Mouse (Mus musculus) hindbrain, embryonic 16.5 days (tissue): Measurements from ENCODE around the gene Aldh1a1. TPM values are rescaled to one million over a fixed set of nuclear protein-coding genes. Genes with fewer than 3 reads are reported as not detected.

Experiments
- ATAC-seq: fragments of 200-750 bp; cut with Nextera tagmentation; 2 replicates; pipeline ENCODE4 v1.8.0; 2017; ENCODE audit warnings: moderate TSS enrichment, moderate library complexity
- H3K27ac ChIP-seq: fragments of 300-500 bp; sonication (generic); 2 replicates; pipeline ENCODE4 v1.5.1; 2014; ENCODE audit warnings: low read depth, mild to moderate bottlenecking, control low read depth, low read length, moderate library complexity
- H3K27me3 ChIP-seq: fragments of 300-500 bp; sonication (generic); replicated peaks from 2 replicates; pipeline ENCODE4 v1.6.1; 2014; ENCODE audit warnings: low read length; ENCODE audit not compliant: control insufficient read depth, insufficient read depth
- H3K36me3 ChIP-seq: fragments of 300-500 bp; sonication (generic); 2 replicates; pipeline ENCODE4 v1.6.1; 2014; ENCODE audit warnings: mild to moderate bottlenecking, low read length, moderate library complexity, mixed read lengths; ENCODE audit not compliant: control insufficient read depth, insufficient read depth
- H3K4me1 ChIP-seq: fragments of 300-500 bp; sonication (generic); 2 replicates; pipeline ENCODE4 v1.6.1; 2014; ENCODE audit warnings: low read depth, low read length; ENCODE audit not compliant: control insufficient read depth, insufficient read depth
- H3K4me2 ChIP-seq: fragments of 300-500 bp; sonication (generic); 2 replicates; pipeline ENCODE4 v1.6.1; 2014; ENCODE audit warnings: mild to moderate bottlenecking, low read length, control low read depth, moderate library complexity
- H3K4me3 ChIP-seq: fragments of 300-500 bp; sonication (generic); 2 replicates; pipeline ENCODE4 v1.5.1; 2014; ENCODE audit warnings: mild to moderate bottlenecking, low read length, control low read depth, moderate library complexity
- H3K9ac ChIP-seq: fragments of 300-500 bp; sonication (generic); 2 replicates; pipeline ENCODE4 v1.6.1; 2014; ENCODE audit warnings: low read depth, mild to moderate bottlenecking, control low read depth, low read length, moderate library complexity
- H3K9me3 ChIP-seq: fragments of 300-500 bp; sonication (generic); 2 replicates; pipeline ENCODE4 v1.6.1; 2014; ENCODE audit warnings: mild to moderate bottlenecking, low read length, moderate library complexity; ENCODE audit not compliant: control insufficient read depth
- WGBS: fragments of 180-500 bp; shearing (Covaris S2); extraction: QIAGEN DNeasy Blood & Tissue Kit; methylation state at CpG from one replicate; pipeline ENCODE4 v1.1.7; 2014; 5-methylcytosine and 5-hydroxymethylcytosine counted together
- polyA plus RNA-seq: library from polyadenylated mRNA; unstranded; fragments of >200 nt; fragmentation: Nextera tagmentation; extraction: Ambion mirVana; gene quantifications from 2 replicates; pipeline ENCODE4 v1.2.1, GENCODE M21; 2015

Aldh1a1 gene
- polyA plus RNA-seq, 1 experiment from 2014 or later, result 5.2 TPM

DNA sequence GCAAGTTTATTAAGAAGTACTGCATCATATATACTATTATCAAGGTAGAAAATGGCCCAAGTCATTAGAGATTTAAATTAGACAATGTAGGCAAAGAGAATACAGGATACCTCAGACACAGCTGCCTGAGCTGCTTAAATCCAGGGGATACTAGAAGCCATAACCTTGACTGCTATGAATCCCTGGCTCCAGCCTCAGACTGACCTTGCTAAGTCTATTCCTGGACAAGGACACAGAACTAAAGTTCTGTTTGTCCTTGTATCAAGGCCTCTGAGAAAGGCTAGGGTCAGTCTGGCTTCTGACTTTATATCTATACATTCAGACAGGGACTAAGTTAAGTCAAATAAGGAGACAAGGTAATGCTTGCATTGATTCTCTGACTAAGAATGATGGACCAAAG is 69.9 kb downstream of the Aldh1a1 start:
- Histone ChIP-seq H3K4me1 (no peaks in the 10 kb centered on the region), H3K27me3 (no peaks in the 10 kb centered on the region), H3K27ac (no peak overlapping the region), H3K9ac (no peak overlapping the region), H3K4me2 (no peak overlapping the region), H3K36me3 (no peaks in the 10 kb centered on the region), H3K9me3 (no peaks in the 10 kb centered on the region), H3K4me3 (no peak overlapping the region)
- no peak for ATAC-seq

GRCm38 (mm10) chr19:20566294-20566693 is 73.8 kb downstream of the Aldh1a1 start:
- 73% methylated on average over 4 of the region's 4 CpGs for WGBS
- no peaks in the 10 kb centered on the region for H3K9me3 ChIP-seq
- H3K27ac ChIP-seq, result no peak overlapping the region
- H3K4me1 ChIP-seq, result no peaks in the 10 kb centered on the region
- ATAC-seq, result no peak
- H3K36me3 ChIP-seq, result no peaks in the 10 kb centered on the region
- no peaks in the 10 kb centered on the region for H3K27me3 ChIP-seq
- no peak overlapping the region for H3K9ac ChIP-seq
- H3K4me2 ChIP-seq, result no peak overlapping the region
- no peak overlapping the region for H3K4me3 ChIP-seq

DNA sequence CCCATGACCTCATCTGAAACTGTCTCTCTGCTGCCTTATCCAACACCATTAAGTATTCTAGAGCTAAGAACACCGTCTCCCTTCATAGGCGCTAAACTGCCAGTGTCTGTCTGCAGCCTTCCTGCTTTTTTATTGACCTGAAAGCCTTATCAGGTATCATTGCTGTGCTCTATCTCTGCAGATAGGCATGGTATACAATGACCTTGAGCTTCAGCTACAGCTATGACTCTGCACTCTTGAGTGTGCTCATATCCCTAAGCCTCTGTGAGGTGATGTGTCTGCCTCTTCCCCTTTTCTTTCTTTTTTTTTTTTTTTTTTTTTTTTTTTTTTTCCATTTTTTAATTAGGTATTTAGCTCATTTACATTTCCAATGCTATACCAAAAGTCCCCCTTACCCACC is 74.5 kb downstream of the Aldh1a1 start:
- no peaks in the 10 kb centered on the region for H3K36me3 ChIP-seq
- no peak overlapping the region for H3K4me3 ChIP-seq
- no peaks in the 10 kb centered on the region for H3K27me3 ChIP-seq
- ATAC-seq, result no peak
- no peaks in the 10 kb centered on the region for H3K9me3 ChIP-seq
- H3K4me2 ChIP-seq, result no peak overlapping the region
- 95% methylated on average over 2 of the region's 2 CpGs for WGBS
- H3K27ac ChIP-seq, result no peak overlapping the region
- no peaks in the 10 kb centered on the region for H3K4me1 ChIP-seq
- no peak overlapping the region for H3K9ac ChIP-seq

DNA sequence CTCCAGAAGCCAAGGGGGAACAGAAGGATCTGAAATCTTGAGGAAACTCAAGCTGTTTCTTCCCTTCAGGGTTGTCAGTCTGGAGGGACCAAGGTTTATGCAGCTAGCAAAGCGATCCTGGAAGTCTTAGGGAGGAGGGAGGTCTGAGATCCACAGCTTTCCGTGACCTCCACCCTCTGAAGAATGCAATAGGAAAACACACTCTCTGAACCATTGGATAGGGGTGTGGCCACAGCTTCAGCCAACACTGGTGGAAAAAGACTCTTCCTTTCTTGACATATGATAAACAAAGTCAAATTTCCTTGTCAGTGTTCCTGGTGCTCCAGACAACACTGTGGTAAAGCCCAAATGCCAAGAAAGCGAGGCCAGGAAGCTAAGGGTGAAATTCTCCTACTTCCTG is 84.5 kb downstream of the Aldh1a1 start:
- Histone ChIP-seq H3K9ac (no peak overlapping the region), H3K4me3 (no peak overlapping the region), H3K27ac (no peak overlapping the region), H3K9me3 (no peaks in the 10 kb centered on the region), H3K4me2 (no peak overlapping the region), H3K4me1 (no peaks in the 10 kb centered on the region), H3K27me3 (no peaks in the 10 kb centered on the region), H3K36me3 (no peaks in the 10 kb centered on the region)
- ATAC-seq, result no peak
- 76% methylated on average over 3 of the region's 3 CpGs for WGBS

DNA sequence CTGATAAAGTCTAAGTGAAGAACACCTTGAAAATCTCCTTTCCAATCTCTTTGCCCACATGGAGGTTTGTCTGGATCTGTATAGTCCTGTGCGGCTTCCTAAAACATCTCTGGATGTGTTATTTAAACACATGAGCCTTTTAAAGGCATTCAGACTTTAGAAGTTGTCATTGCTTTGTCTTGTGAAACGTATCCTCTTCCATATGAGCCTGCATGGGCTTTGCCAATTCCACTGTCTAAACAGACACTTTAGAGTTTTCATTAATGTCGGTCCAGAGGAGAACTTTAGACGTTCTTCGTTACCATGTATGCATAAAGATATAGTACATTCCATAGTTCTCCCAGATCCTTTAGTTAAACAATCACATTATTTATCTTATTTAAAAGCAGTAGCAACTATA is 84.9 kb downstream of the Aldh1a1 start:
- Histone ChIP-seq H3K9me3 (no peaks in the 10 kb centered on the region), H3K4me3 (no peak overlapping the region), H3K27me3 (no peaks in the 10 kb centered on the region), H3K27ac (no peak overlapping the region), H3K4me2 (no peak overlapping the region), H3K4me1 (no peaks in the 10 kb centered on the region), H3K36me3 (no peaks in the 10 kb centered on the region), H3K9ac (no peak overlapping the region)
- ATAC-seq, result no peak
- WGBS, result 82% methylated on average over 5 of the region's 5 CpGs

- H3K36me3 ChIP-seq, result no peaks in the 10 kb centered on the region
- H3K9me3 ChIP-seq, result no peaks in the 10 kb centered on the region
- no peak for ATAC-seq
- no peaks in the 10 kb centered on the region for H3K27me3 ChIP-seq
- H3K4me3 ChIP-seq, result no peak overlapping the region
- no peaks in the 10 kb centered on the region for H3K4me1 ChIP-seq
- H3K9ac ChIP-seq, result no peak overlapping the region
- H3K4me2 ChIP-seq, result no peak overlapping the region
- H3K27ac ChIP-seq, result no peak overlapping the region
Measured at GRCm38 (mm10) chr19:20599951-20600350, 107.4 kb downstream of the Aldh1a1 start.

GRCm38 (mm10) chr19:20601739-20602138 is 109.2 kb downstream of the Aldh1a1 start:
- no peak overlapping the region for H3K27ac ChIP-seq
- H3K4me1 ChIP-seq, result no peaks in the 10 kb centered on the region
- no peak overlapping the region for H3K4me3 ChIP-seq
- no peak overlapping the region for H3K4me2 ChIP-seq
- no peaks in the 10 kb centered on the region for H3K27me3 ChIP-seq
- no peaks in the 10 kb centered on the region for H3K36me3 ChIP-seq
- 62% methylated on average over 3 of the region's 3 CpGs for WGBS
- no peaks in the 10 kb centered on the region for H3K9me3 ChIP-seq
- H3K9ac ChIP-seq, result no peak overlapping the region
- ATAC-seq, result no peak

- H3K36me3 ChIP-seq, result no peaks in the 10 kb centered on the region
- WGBS, result 83% methylated on average over 1 of the region's 1 CpGs
- H3K4me2 ChIP-seq, result no peak overlapping the region
- no peaks in the 10 kb centered on the region for H3K27me3 ChIP-seq
- H3K9me3 ChIP-seq, result no peaks in the 10 kb centered on the region
- no peak overlapping the region for H3K9ac ChIP-seq
- ATAC-seq, result no peak
- H3K4me1 ChIP-seq, result no peaks in the 10 kb centered on the region
- H3K4me3 ChIP-seq, result no peak overlapping the region
- H3K27ac ChIP-seq, result no peak overlapping the region
Measured at GRCm38 (mm10) chr19:20603212-20603611, 110.7 kb downstream of the Aldh1a1 start.

GRCm38 (mm10) chr19:20603866-20604265 is 111.4 kb downstream of the Aldh1a1 start:
- Histone ChIP-seq H3K27ac (no peak overlapping the region), H3K4me2 (no peak overlapping the region), H3K27me3 (no peaks in the 10 kb centered on the region), H3K9ac (no peak overlapping the region), H3K36me3 (no peaks in the 10 kb centered on the region), H3K4me1 (no peaks in the 10 kb centered on the region), H3K9me3 (no peaks in the 10 kb centered on the region), H3K4me3 (no peak overlapping the region)
- 84% methylated on average over 2 of the region's 2 CpGs for WGBS
- ATAC-seq, result no peak

DNA sequence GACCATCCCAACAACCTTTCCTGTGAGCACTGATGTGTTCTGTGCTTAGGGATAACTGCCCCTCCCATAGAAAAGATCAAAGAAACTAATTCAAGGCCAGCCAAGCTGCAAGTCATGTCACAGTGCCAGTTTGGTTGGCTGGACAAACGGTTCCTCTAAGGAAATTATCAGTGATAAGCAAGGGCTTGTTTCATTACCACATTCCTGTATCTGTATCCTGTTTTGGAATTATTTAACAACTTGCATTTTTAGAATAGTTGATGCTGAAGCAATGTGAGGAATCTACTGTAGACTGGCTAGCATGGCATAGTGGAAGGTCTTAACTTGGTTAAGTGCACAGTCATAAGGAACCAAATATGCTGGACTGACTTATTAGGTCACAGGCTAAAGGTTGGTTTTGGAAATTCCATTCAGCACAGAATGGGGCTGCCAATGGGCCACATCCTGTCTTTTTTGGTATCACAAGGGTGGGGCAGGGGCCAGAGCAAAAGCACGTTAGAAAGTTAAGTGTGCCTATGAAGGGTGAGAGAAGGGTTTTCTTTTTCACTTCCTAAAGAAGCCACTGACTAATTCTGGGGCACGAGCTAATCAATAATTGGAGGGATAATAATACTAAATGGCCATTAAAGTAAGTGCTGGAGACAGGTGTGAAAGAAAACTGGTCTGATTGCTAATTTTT is 121.9 kb downstream of the Aldh1a1 start:
- H3K4me3 ChIP-seq, result no peak overlapping the region
- no peak for ATAC-seq
- WGBS, result 75% methylated on average over 3 of the region's 3 CpGs

More for the DNA sequence above, 121.9 kb downstream of the Aldh1a1 start:
- Histone ChIP-seq H3K36me3 (no peaks in the 10 kb centered on the region), H3K4me1 (no peaks in the 10 kb centered on the region), H3K27me3 (no peaks in the 10 kb centered on the region), H3K4me2 (no peak overlapping the region), H3K9ac (no peak overlapping the region), H3K9me3 (no peaks in the 10 kb centered on the region), H3K27ac (no peak overlapping the region)
